Mouse (Mus musculus): ENCODE data around the gene Ccdc184. TPM values are rescaled to one million over a fixed set of nuclear protein-coding genes. Genes with fewer than 3 reads are reported as not detected.

The Ccdc184 gene
- polyA plus RNA-seq, 1 experiment from 2014 or later = 1.7 TPM

DNA sequence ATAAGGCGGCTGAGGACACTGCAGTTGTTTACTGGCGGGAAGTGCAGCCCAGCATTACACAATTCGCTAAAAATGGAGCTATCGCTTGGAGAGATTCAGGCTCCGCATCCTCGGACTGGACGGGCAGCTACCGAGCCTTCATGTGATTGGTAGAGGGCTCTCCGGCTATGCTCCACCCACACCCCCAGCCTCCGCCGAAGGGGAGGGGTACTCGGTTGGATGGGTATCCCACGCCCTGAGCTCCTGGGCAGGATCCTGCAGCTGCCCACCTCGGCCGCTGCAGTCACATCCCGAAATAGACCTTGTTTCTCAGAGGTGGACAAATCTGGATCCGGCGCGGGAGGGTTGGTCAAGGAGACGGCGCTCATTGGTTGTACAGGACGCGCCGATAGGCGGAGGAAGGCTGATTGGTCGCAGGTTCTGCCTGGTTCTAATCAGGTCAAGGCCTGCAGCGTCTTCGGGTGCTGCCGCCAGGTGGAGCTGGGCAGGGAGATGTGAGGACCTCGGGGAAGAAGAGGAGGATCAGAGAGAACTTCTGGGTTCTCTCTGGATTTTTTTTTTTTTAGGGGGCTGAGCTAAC, 14.3 kb downstream of the Ccdc184 start:
- 0% methylated on average over 30 of the region's 30 CpGs for WGBS
- peak; percentile 97 for ATAC-seq (ENCODE audit: insufficient read depth, low FRiP score)
- H3K9ac ChIP-seq (ENCODE audit: low read length) = peak overlapping the region; percentile 56
- H3K4me2 ChIP-seq (ENCODE audit: low read depth, low read length) = peak overlapping the region; percentile 74
- H3K27ac ChIP-seq (ENCODE audit: low read length) = 0 out of 2 replicates have a peak overlapping the region, but pooled peaks have one; percentile 17
- no peaks in the 10 kb centered on the region for H3K27me3 ChIP-seq (ENCODE audit: control insufficient read depth, insufficient read depth, low read length)
- peak overlapping the region; percentile 62 for H3K4me3 ChIP-seq (replicated peaks; ENCODE audit: low read length)
- peaks cover 4% of the 10 kb centered on the region; the same call in 1 of the 2 replicates for H3K4me1 ChIP-seq (ENCODE audit: control insufficient read depth, insufficient read depth, low read length)
- H3K36me3 ChIP-seq (ENCODE audit: control insufficient read depth, insufficient read depth, low read length) = no peaks in the 10 kb centered on the region
- no peaks in the 10 kb centered on the region for H3K9me3 ChIP-seq (replicated peaks; ENCODE audit: control insufficient read depth, low read length)

DNA sequence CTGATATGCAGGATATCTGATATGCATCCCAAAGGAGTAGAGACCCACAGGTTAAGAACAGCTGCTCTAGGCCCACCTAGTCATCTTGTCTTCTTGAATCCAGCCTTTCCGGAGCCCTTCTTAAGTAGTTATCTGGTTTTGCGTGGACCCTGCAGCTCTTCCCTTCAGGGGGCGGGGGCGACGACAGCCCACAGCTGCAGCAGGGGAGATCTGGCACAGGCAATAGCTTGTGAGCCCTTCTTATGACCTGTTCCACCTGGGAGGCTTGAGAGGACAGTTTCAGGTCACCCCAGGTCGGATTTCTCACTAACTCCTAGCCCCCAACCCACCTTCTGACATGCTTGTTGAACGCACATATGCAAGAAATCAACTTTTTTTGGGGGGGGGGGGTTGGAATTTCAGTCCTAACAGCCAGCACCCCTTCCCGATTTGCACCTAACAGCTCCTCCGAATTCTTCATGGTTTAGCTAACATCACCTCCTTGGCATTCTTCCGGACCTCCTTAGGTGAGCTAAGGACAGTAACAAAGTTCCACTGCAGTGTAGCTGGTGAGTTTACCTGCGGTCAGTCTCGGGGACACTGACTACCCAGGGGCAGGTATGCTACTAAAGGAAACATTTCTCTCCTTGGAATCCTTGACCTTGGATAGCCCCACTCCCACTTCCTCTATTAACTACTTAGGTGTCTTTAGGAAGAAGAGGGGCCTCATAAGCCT, 15.1 kb downstream of the Ccdc184 start:
- no peak overlapping the region for H3K9ac ChIP-seq (ENCODE audit: low read length)
- no peaks in the 10 kb centered on the region for H3K9me3 ChIP-seq (replicated peaks; ENCODE audit: control insufficient read depth, low read length)
- peak overlapping the region; percentile 74; the same call in 1 of the 2 replicates for H3K4me2 ChIP-seq (ENCODE audit: low read depth, low read length)
- H3K4me1 ChIP-seq (ENCODE audit: control insufficient read depth, insufficient read depth, low read length) = peaks cover 4% of the 10 kb centered on the region; the same call in 1 of the 2 replicates
- no peaks in the 10 kb centered on the region for H3K36me3 ChIP-seq (ENCODE audit: control insufficient read depth, insufficient read depth, low read length)
- no peaks in the 10 kb centered on the region for H3K27me3 ChIP-seq (ENCODE audit: control insufficient read depth, insufficient read depth, low read length)
- H3K27ac ChIP-seq (ENCODE audit: low read length) = no peak overlapping the region
- ATAC-seq (ENCODE audit: insufficient read depth, low FRiP score) = no peak
- WGBS = 63% methylated on average over 12 of the region's 12 CpGs
- no peak overlapping the region for H3K4me3 ChIP-seq (replicated peaks; ENCODE audit: low read length)

DNA sequence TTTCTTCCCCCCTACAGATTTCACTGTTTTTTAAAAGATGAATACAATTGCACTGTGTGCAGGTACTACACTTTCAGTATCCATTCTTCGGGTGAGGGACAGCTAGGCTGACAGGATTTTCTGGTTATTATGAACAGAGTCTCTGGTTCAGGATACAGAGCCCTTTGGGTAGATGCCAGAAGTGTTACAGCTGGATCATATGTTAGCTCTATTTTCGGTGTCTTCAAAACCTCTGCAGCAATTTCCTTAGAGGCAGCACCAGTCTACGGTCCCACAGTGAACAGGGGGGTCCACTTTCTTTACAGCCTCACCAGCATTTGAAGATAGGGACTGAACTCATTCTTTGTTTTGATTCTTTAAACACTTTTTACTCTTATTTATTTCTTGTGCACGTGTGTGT, 17.5 kb downstream of the Ccdc184 start:
- Histone ChIP-seq H3K4me2 (ENCODE audit: low read depth, low read length) (no peak overlapping the region), H3K4me1 (ENCODE audit: control insufficient read depth, insufficient read depth, low read length) (peaks cover 4% of the 10 kb centered on the region; the same call in 1 of the 2 replicates), H3K9me3 (replicated peaks; ENCODE audit: control insufficient read depth, low read length) (no peaks in the 10 kb centered on the region), H3K27ac (ENCODE audit: low read length) (no peak overlapping the region), H3K27me3 (ENCODE audit: control insufficient read depth, insufficient read depth, low read length) (no peaks in the 10 kb centered on the region), H3K9ac (ENCODE audit: low read length) (no peak overlapping the region), H3K36me3 (ENCODE audit: control insufficient read depth, insufficient read depth, low read length) (no peaks in the 10 kb centered on the region), H3K4me3 (replicated peaks; ENCODE audit: low read length) (no peak overlapping the region)
- 48% methylated on average over 4 of the region's 4 CpGs for WGBS
- ATAC-seq (ENCODE audit: insufficient read depth, low FRiP score) = no peak

DNA sequence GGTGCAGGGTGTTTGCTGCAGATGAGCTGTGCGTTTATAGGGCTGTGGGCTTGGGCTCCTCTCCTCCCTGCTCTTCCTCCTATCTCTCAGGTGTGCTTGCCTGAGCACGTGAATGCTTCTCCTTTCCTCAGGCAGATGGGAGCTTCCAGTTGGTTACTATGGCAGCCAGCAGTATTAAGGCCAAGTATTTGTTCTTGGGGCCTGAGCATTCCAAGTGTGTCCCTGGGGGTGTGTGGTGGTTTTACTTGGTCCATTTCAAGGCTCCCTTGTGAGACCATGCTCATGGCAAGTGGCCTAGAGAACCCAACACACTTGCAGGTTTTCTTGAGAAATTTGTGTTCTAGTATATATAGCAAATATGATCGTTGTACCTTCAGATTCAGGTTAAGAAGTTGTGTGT, 28.5 kb downstream of the Ccdc184 start, which contains the start of gene Olfr288:
Gene Olfr288, minus strand, starts transcription at position 101 of the 400 bp plus-strand sequence.
- H3K4me1 ChIP-seq (ENCODE audit: control insufficient read depth, insufficient read depth, low read length) = no peaks in the 10 kb centered on the region
- H3K4me2 ChIP-seq (ENCODE audit: low read depth, low read length) = no peak within 1 kb of the TSS
- H3K27ac ChIP-seq (ENCODE audit: low read length) = no peak within 1 kb of the TSS
- H3K27me3 ChIP-seq (ENCODE audit: control insufficient read depth, insufficient read depth, low read length) = no peaks in the 10 kb centered on the region
- no peaks in the 10 kb centered on the region for H3K36me3 ChIP-seq (ENCODE audit: control insufficient read depth, insufficient read depth, low read length)
- H3K4me3 ChIP-seq (replicated peaks; ENCODE audit: low read length) = no peak within 1 kb of the TSS
- WGBS = 56% methylated on average over 3 of the region's 3 CpGs
- ATAC-seq (ENCODE audit: insufficient read depth, low FRiP score) = no peak
- H3K9ac ChIP-seq (ENCODE audit: low read length) = no peak within 1 kb of the TSS
- no peaks in the 10 kb centered on the region for H3K9me3 ChIP-seq (replicated peaks; ENCODE audit: control insufficient read depth, low read length)

DNA sequence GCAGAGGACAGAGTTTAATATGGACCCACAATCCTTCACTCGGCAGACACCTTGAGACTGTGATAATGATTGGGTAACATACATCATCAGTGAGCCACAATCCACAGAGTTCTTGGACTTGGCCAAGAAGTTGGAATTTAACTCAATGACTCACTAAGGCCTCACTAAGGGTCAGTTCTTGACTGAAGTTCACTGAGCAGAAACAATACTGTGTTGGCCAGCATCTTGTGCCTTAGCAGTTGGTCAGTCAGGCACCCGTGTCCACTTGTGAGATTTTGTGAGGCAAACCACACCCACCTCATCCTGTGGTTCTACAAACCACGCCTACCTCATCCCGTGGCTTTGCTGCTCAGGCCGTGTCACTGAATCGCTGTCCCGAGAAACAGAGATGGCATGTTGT, 42.7 kb downstream of the Ccdc184 start:
- H3K27ac ChIP-seq (ENCODE audit: low read length) = no peak overlapping the region
- WGBS = 71% methylated on average over 7 of the region's 7 CpGs
- no peaks in the 10 kb centered on the region for H3K27me3 ChIP-seq (ENCODE audit: control insufficient read depth, insufficient read depth, low read length)
- no peaks in the 10 kb centered on the region for H3K36me3 ChIP-seq (ENCODE audit: control insufficient read depth, insufficient read depth, low read length)
- H3K4me1 ChIP-seq (ENCODE audit: control insufficient read depth, insufficient read depth, low read length) = no peaks in the 10 kb centered on the region
- no peak overlapping the region for H3K4me2 ChIP-seq (ENCODE audit: low read depth, low read length)
- no peak overlapping the region for H3K9ac ChIP-seq (ENCODE audit: low read length)
- ATAC-seq (ENCODE audit: insufficient read depth, low FRiP score) = no peak
- no peak overlapping the region for H3K4me3 ChIP-seq (replicated peaks; ENCODE audit: low read length)
- no peaks in the 10 kb centered on the region for H3K9me3 ChIP-seq (replicated peaks; ENCODE audit: control insufficient read depth, low read length)

DNA sequence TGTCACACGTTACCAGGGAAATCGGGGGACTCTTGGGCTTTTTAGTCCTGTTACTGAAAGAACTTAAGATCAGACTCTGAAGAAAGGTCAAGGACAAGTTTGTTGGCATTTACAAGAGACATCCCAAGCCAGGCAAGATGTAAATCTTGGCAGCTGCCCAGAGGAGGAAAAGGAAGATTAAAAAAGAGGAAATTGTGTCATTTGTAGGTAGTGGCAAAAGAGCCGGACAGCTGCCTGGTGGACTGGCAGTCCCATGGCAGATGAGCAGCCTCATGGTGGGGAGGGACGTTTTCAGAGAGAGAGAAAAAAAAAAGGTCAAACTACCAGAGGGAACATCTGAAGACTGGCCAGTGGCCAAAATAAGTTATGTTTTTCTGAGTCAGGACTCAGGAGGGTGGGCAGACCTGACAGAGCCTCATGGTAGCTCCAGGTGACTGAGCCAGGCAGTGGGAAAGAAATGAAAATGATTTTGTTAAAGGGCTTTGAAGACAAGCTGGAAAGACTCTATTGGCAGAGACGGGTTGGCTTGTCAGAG, 46.4 kb downstream of the Ccdc184 start:
- no peak for ATAC-seq (ENCODE audit: insufficient read depth, low FRiP score)
- Histone ChIP-seq H3K4me2 (ENCODE audit: low read depth, low read length) (no peak overlapping the region), H3K4me3 (replicated peaks; ENCODE audit: low read length) (no peak overlapping the region), H3K36me3 (ENCODE audit: control insufficient read depth, insufficient read depth, low read length) (no peaks in the 10 kb centered on the region), H3K27ac (ENCODE audit: low read length) (no peak overlapping the region), H3K9me3 (replicated peaks; ENCODE audit: control insufficient read depth, low read length) (no peaks in the 10 kb centered on the region), H3K27me3 (ENCODE audit: control insufficient read depth, insufficient read depth, low read length) (no peaks in the 10 kb centered on the region), H3K4me1 (ENCODE audit: control insufficient read depth, insufficient read depth, low read length) (no peaks in the 10 kb centered on the region), H3K9ac (ENCODE audit: low read length) (no peak overlapping the region)
- WGBS = 68% methylated on average over 5 of the region's 5 CpGs

DNA sequence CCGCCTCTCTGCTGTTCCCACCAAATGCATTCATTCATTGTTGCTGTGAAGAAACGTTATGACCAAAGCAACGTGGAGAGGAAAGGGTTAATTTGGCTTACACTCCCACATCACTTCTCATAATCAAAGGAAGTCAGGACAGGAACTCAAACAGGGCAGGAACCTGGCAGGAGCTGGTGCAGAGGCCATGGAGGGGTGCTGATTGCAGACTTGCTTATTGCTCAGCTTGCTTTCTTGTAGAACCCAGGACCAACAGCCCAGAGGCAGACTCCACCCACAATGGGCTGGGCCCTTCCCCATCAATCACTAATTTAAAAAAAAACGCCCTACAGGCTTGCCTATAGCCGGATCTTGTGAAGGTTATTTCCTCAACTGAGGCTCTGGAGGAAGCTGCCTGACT, 47.2 kb downstream of the Ccdc184 start:
- H3K4me3 ChIP-seq (replicated peaks; ENCODE audit: low read length) = no peak overlapping the region
- H3K9ac ChIP-seq (ENCODE audit: low read length) = no peak overlapping the region
- no peak for ATAC-seq (ENCODE audit: insufficient read depth, low FRiP score)
- WGBS = 60% methylated on average over 5 of the region's 5 CpGs
- no peaks in the 10 kb centered on the region for H3K27me3 ChIP-seq (ENCODE audit: control insufficient read depth, insufficient read depth, low read length)
- no peak overlapping the region for H3K27ac ChIP-seq (ENCODE audit: low read length)
- no peak overlapping the region for H3K4me2 ChIP-seq (ENCODE audit: low read depth, low read length)
- no peaks in the 10 kb centered on the region for H3K4me1 ChIP-seq (ENCODE audit: control insufficient read depth, insufficient read depth, low read length)
- H3K9me3 ChIP-seq (replicated peaks; ENCODE audit: control insufficient read depth, low read length) = no peaks in the 10 kb centered on the region
- H3K36me3 ChIP-seq (ENCODE audit: control insufficient read depth, insufficient read depth, low read length) = no peaks in the 10 kb centered on the region

Other genes with a start within 250 kb of the Ccdc184 start
- 43.1 and 45.3 TPM in 2 replicates for gene Tmem106c, start 203.0 kb upstream of the Ccdc184 start, polyA plus RNA-seq (2015; fragmentation: Nextera tagmentation; extraction: Ambion mirVana)
- 0.59 and 0.85 TPM in 2 replicates for gene Col2a1, start 162.5 kb upstream of the Ccdc184 start, polyA plus RNA-seq (2015; fragmentation: Nextera tagmentation; extraction: Ambion mirVana)
- gene Pfkm, start 74.6 kb upstream of the Ccdc184 start, polyA plus RNA-seq (2015; fragmentation: Nextera tagmentation; extraction: Ambion mirVana) = 32.5 and 45.5 TPM in 2 replicates
- 24.2 and 24.9 TPM in 2 replicates for gene Senp1, start 73.4 kb upstream of the Ccdc184 start, polyA plus RNA-seq (2015; fragmentation: Nextera tagmentation; extraction: Ambion mirVana)
- gene Asb8, start 1.5 kb upstream of the Ccdc184 start, polyA plus RNA-seq (2015; fragmentation: Nextera tagmentation; extraction: Ambion mirVana) = 45.8 and 46.4 TPM in 2 replicates
- not detected in 2 replicates for gene Olfr288, start 28.4 kb downstream of the Ccdc184 start, polyA plus RNA-seq (2015; fragmentation: Nextera tagmentation; extraction: Ambion mirVana)
- not detected in 2 replicates for gene Gm44579, start 53.8 kb downstream of the Ccdc184 start, polyA plus RNA-seq (2015; fragmentation: Nextera tagmentation; extraction: Ambion mirVana)
- not detected in 2 replicates for gene Olfr287, start 53.9 kb downstream of the Ccdc184 start, polyA plus RNA-seq (2015; fragmentation: Nextera tagmentation; extraction: Ambion mirVana)
- not detected in 2 replicates for gene Olfr286, start 67.3 kb downstream of the Ccdc184 start, polyA plus RNA-seq (2015; fragmentation: Nextera tagmentation; extraction: Ambion mirVana)
- gene H1fnt, start 90.1 kb downstream of the Ccdc184 start, polyA plus RNA-seq (2015; fragmentation: Nextera tagmentation; extraction: Ambion mirVana) = not detected in 2 replicates
- 0.50 and 0.66 TPM in 2 replicates for gene Zfp641, start 129.0 kb downstream of the Ccdc184 start, polyA plus RNA-seq (2015; fragmentation: Nextera tagmentation; extraction: Ambion mirVana)
- gene Olfr285, start 150.2 kb downstream of the Ccdc184 start, polyA plus RNA-seq (2015; fragmentation: Nextera tagmentation; extraction: Ambion mirVana) = not detected in 2 replicates
- gene Olfr284, start 173.8 kb downstream of the Ccdc184 start, polyA plus RNA-seq (2015; fragmentation: Nextera tagmentation; extraction: Ambion mirVana) = not detected in 2 replicates
- gene Olfr283, start 213.8 kb downstream of the Ccdc184 start, polyA plus RNA-seq (2015; fragmentation: Nextera tagmentation; extraction: Ambion mirVana) = not detected in 2 replicates

All from stomach, embryonic 16.5 days (tissue).